Mouse (Mus musculus): ENCODE data around the gene Myh10. TPM values are rescaled to one million over a fixed set of nuclear protein-coding genes. Genes with fewer than 3 reads are reported as not detected.

The Myh10 gene
- polyA plus RNA-seq, 1 experiment from 2014 or later, result 175 TPM

DNA sequence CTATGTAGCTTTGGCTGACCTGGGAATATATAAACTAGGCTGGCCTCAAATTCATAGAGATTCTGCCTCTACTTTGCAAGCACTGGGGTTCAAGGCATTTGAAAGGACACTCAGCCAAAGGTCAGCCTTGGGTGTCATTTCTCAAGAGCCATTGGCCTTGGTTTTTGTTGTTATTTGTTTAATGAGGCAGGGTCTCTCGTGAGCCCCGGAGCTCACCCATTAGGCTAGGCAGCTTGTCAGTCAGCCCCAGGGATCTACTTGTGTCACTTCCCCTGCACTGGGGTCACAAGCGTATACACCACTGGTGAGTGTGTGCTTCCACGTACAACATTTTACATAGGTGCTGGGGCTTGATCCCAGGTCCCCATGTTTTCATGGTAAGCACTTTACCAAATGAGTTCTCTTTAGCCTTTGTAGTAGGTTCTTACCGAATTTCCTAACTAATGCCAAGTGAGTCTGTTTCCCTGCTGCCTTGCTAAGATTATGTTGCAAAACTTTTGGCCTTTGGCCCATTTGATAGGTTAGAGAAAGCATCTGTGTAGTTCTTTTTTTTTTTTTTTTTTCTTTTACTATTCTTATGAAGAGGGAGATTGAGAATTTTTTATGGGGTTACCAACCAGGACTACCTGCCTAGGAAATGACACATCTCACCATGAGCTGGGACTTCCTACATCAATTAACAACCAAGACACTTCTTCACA, 18.9 kb upstream of the Myh10 start:
- ATAC-seq (ENCODE audit: insufficient number of reproducible peaks, insufficient read depth, low FRiP score, low TSS enrichment, low read depth), result no peak
- H3K4me2 ChIP-seq, result no peak overlapping the region
- 75% methylated on average over 5 of the region's 5 CpGs for WGBS
- H3K27ac ChIP-seq, result no peak overlapping the region
- no peak overlapping the region for H3K9ac ChIP-seq (replicated peaks)
- H3K9me3 ChIP-seq, result peaks cover 5% of the 10 kb centered on the region; the same call in 1 of the 2 replicates
- H3K27me3 ChIP-seq, result no peaks in the 10 kb centered on the region
- peaks cover 20% of the 10 kb centered on the region for H3K4me1 ChIP-seq (replicated peaks)
- H3K4me3 ChIP-seq (replicated peaks), result no peak overlapping the region
- H3K36me3 ChIP-seq, result no peaks in the 10 kb centered on the region

- H3K36me3 ChIP-seq, result no peaks in the 10 kb centered on the region
- H3K27me3 ChIP-seq, result no peaks in the 10 kb centered on the region
- no peak overlapping the region for H3K4me2 ChIP-seq
- ATAC-seq (ENCODE audit: insufficient number of reproducible peaks, insufficient read depth, low FRiP score, low TSS enrichment, low read depth), result no peak
- H3K27ac ChIP-seq, result no peak overlapping the region
- H3K9me3 ChIP-seq, result no peaks in the 10 kb centered on the region
- H3K4me3 ChIP-seq (replicated peaks), result no peak overlapping the region
- 53% methylated on average over 3 of the region's 3 CpGs for WGBS
- H3K9ac ChIP-seq (replicated peaks), result no peak overlapping the region
- H3K4me1 ChIP-seq (replicated peaks), result peaks cover 20% of the 10 kb centered on the region
Observed at GRCm38 (mm10) chr11:68674071-68674470, 17.3 kb upstream of the Myh10 start.

DNA sequence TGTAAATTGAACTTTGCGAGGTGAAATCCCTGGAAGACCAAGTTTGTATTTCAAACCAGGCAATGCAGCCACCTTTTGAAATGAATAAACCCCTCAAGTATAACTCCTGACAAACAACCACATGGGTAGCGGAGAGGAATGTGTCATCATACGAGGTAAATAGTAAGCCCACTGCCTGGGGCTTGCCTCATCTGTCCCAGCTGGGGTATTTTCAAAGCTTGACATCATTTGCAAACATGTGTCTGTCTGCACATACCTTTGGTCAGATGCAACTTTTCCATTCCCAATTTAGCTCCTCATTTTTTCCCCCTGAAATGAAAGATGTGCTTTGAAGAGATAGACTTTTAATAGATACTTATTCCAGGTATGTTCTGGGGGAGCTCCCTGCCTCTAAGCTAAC, 16.7 kb upstream of the Myh10 start:
- ATAC-seq (ENCODE audit: insufficient number of reproducible peaks, insufficient read depth, low FRiP score, low TSS enrichment, low read depth), result no peak
- Histone ChIP-seq H3K9ac (replicated peaks) (no peak overlapping the region), H3K27me3 (no peaks in the 10 kb centered on the region), H3K27ac (no peak overlapping the region), H3K4me1 (replicated peaks) (peaks cover 20% of the 10 kb centered on the region), H3K9me3 (no peaks in the 10 kb centered on the region), H3K4me2 (no peak overlapping the region), H3K4me3 (replicated peaks) (no peak overlapping the region), H3K36me3 (no peaks in the 10 kb centered on the region)
- WGBS, result 73% methylated on average over 3 of the region's 3 CpGs

DNA sequence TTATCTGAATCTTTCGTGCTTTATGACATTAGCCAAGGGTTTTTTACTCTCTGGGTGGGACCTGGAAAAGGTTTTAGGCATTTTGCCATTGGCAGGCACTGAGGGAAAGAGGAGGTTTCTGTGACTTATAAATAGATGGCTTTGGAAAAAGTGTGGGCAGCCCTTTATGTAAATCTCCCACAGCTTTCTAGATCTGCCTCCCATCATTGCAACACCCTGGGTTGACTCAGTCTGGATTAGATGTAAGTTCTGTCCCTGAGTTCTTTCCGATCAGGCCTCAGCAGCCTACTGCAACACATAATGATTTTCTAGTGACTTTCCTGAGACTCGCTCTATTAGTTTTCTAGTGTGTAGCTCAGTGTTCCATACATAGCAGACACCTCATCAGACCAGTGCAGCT, 16.1 kb upstream of the Myh10 start:
- WGBS, result 78% methylated on average over 3 of the region's 3 CpGs
- Histone ChIP-seq H3K36me3 (no peaks in the 10 kb centered on the region), H3K4me3 (replicated peaks) (no peak overlapping the region), H3K4me1 (replicated peaks) (peaks cover 20% of the 10 kb centered on the region), H3K9me3 (no peaks in the 10 kb centered on the region), H3K9ac (replicated peaks) (no peak overlapping the region), H3K4me2 (no peak overlapping the region), H3K27ac (no peak overlapping the region), H3K27me3 (no peaks in the 10 kb centered on the region)
- no peak for ATAC-seq (ENCODE audit: insufficient number of reproducible peaks, insufficient read depth, low FRiP score, low TSS enrichment, low read depth)

- no peak for ATAC-seq (ENCODE audit: insufficient number of reproducible peaks, insufficient read depth, low FRiP score, low TSS enrichment, low read depth)
- no peak overlapping the region for H3K27ac ChIP-seq
- 55% methylated on average over 3 of the region's 3 CpGs for WGBS
Observed at GRCm38 (mm10) chr11:68681254-68681839, 10.0 kb upstream of the Myh10 start.

GRCm38 (mm10) chr11:68682136-68682806, 9.1 kb upstream of the Myh10 start:
- Histone ChIP-seq H3K36me3 (no peaks in the 10 kb centered on the region), H3K4me3 (replicated peaks) (no peak overlapping the region), H3K4me2 (no peak overlapping the region), H3K4me1 (replicated peaks) (no peaks in the 10 kb centered on the region), H3K9ac (replicated peaks) (no peak overlapping the region), H3K27me3 (no peaks in the 10 kb centered on the region), H3K27ac (no peak overlapping the region), H3K9me3 (no peaks in the 10 kb centered on the region)
- no peak for ATAC-seq (ENCODE audit: insufficient number of reproducible peaks, insufficient read depth, low FRiP score, low TSS enrichment, low read depth)
- WGBS, result 85% methylated on average over 8 of the region's 8 CpGs

More at GRCm38 (mm10) chr11:68681254-68681839, 10.0 kb upstream of the Myh10 start:
- Histone ChIP-seq H3K27me3 (no peaks in the 10 kb centered on the region), H3K9me3 (no peaks in the 10 kb centered on the region), H3K4me3 (replicated peaks) (no peak overlapping the region), H3K4me2 (no peak overlapping the region), H3K9ac (replicated peaks) (no peak overlapping the region), H3K4me1 (replicated peaks) (no peaks in the 10 kb centered on the region), H3K36me3 (no peaks in the 10 kb centered on the region)

DNA sequence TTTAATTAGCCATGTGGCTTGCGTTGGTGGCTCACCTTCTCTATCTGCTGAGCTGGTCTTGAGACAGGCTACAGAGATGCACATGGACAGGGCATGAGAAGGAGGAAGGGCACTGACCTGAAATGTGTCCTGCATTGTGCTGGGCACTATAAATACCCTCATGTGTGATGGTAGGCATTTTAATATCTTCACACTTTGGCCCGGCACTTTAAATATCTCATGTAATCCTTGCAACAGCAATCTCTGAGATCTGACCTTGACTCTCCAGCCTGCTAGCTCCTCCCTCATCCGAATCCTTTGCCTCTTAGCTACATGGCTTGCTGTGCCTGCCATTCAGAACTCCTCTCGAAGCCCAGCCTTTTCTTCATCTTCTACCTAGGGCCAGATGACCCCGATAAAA, 5.4 kb upstream of the Myh10 start:
- Histone ChIP-seq H3K4me3 (replicated peaks) (no peak overlapping the region), H3K4me1 (replicated peaks) (no peaks in the 10 kb centered on the region), H3K9me3 (no peaks in the 10 kb centered on the region), H3K27me3 (no peaks in the 10 kb centered on the region), H3K27ac (no peak overlapping the region), H3K4me2 (no peak overlapping the region), H3K9ac (replicated peaks) (no peak overlapping the region), H3K36me3 (no peaks in the 10 kb centered on the region)
- ATAC-seq (ENCODE audit: insufficient number of reproducible peaks, insufficient read depth, low FRiP score, low TSS enrichment, low read depth), result no peak
- WGBS, result 90% methylated on average over 5 of the region's 5 CpGs

DNA sequence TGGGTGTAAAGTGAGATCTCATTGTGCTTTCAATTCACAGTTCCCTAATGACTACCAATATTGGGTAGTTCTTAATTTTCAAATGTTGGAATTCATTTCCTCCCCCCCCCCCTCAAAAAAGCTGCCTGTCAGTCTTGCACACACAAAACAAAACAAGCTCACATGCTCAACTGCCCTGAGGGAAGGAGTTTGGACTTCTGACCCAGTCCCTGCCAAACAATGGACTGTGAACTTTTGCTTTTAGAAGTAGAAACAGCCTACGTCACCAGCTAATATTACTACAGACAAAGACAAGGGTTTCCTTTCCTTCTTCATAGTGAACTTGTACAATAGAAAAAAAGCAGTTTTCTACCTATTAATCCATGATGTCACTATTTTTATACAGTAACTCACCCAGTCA, 2.1 kb upstream of the Myh10 start:
- Histone ChIP-seq H3K4me1 (replicated peaks) (peaks cover 8% of the 10 kb centered on the region), H3K27me3 (no peaks in the 10 kb centered on the region), H3K36me3 (no peaks in the 10 kb centered on the region), H3K9me3 (no peaks in the 10 kb centered on the region), H3K4me3 (replicated peaks) (no peak overlapping the region), H3K27ac (no peak overlapping the region), H3K4me2 (no peak overlapping the region), H3K9ac (replicated peaks) (no peak overlapping the region)
- no peak for ATAC-seq (ENCODE audit: insufficient number of reproducible peaks, insufficient read depth, low FRiP score, low TSS enrichment, low read depth)
- 85% methylated on average over 1 of the region's 1 CpGs for WGBS

GRCm38 (mm10) chr11:68690465-68690864, 894 bp upstream of the Myh10 start:
- H3K4me2 ChIP-seq, result no peak overlapping the region
- ATAC-seq (ENCODE audit: insufficient number of reproducible peaks, insufficient read depth, low FRiP score, low TSS enrichment, low read depth), result no peak

DNA sequence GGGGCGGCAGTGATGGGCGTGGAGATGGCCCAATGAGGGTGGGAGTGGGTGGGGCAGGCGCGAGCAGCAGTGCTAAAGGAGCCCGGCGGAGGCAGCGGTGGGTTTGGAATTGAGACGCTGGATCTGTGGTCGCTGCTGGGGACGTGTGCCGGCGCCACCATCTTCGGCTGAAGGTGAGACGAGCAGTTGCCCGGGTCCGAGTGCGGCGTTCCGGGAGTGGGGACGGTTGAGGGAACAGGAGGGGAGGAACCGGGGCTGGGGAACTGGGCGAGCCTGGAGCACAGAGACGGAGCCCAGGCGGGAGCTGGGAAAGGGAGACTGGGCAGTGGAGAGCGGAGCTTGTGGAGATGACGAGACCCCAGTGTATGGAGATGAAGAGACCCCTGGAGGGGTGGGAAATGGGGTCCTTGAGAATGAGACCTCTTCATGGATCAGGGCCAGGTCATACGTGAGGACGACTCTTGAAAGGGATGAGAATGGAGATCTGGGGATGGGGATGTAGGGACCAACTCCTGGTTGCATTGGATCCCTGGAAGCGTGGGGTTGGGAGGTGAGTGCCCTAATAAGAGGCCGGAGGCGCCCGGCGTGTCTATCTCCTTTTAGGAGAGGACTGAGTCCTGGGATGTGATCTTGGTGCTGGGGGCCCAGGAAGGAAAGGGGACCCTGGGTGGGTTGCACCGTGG, 792 bp downstream of the Myh10 start:
- ATAC-seq (ENCODE audit: insufficient number of reproducible peaks, insufficient read depth, low FRiP score, low TSS enrichment, low read depth), result no peak

More at GRCm38 (mm10) chr11:68690465-68690864, 894 bp upstream of the Myh10 start:
- no peak overlapping the region for H3K9ac ChIP-seq (replicated peaks)
- H3K4me3 ChIP-seq (replicated peaks), result no peak overlapping the region
- 72% methylated on average over 5 of the region's 5 CpGs for WGBS
- H3K4me1 ChIP-seq (replicated peaks), result peaks cover 16% of the 10 kb centered on the region
- H3K36me3 ChIP-seq, result no peaks in the 10 kb centered on the region
- no peak overlapping the region for H3K27ac ChIP-seq
- no peaks in the 10 kb centered on the region for H3K27me3 ChIP-seq
- H3K9me3 ChIP-seq, result no peaks in the 10 kb centered on the region

More for the DNA sequence above, 792 bp downstream of the Myh10 start:
- Histone ChIP-seq H3K4me2 (peak overlapping the region; percentile 81), H3K27ac (peak overlapping the region; percentile 98), H3K27me3 (no peaks in the 10 kb centered on the region), H3K36me3 (no peaks in the 10 kb centered on the region), H3K4me1 (replicated peaks) (peaks cover 16% of the 10 kb centered on the region), H3K9ac (replicated peaks) (peak overlapping the region; percentile 97), H3K9me3 (no peaks in the 10 kb centered on the region), H3K4me3 (replicated peaks) (peak overlapping the region; percentile 87)
- whole genome bisulfite sequencing, result under 1% methylated on average over 34 of the region's 34 CpGs
